Mouse (Mus musculus) heart, postnatal 0 days (tissue): ENCODE results near the gene Helz2. TPM values are rescaled to one million over a fixed set of nuclear protein-coding genes. Genes with fewer than 3 reads are reported as not detected.

Experiments
- ATAC-seq: fragments of 200-750 bp; cut with Nextera tagmentation; 2 replicates; pipeline ENCODE4 v1.8.0; 2017; ENCODE audit warnings: low read depth, moderate number of reproducible peaks, moderate library complexity; ENCODE audit not compliant: insufficient read depth
- DNase-seq: peaks from one replicate; pipeline ENCODE4 v3.0.0-alpha.2; 2016; ENCODE audit warnings: low spot score
- H3K27ac ChIP-seq: fragments of 300-500 bp; sonication (generic); 2 replicates; pipeline ENCODE4 v1.5.1; 2014; ENCODE audit warnings: low read depth, mild to moderate bottlenecking
- H3K27me3 ChIP-seq: fragments of 300-500 bp; sonication (generic); 2 replicates; pipeline ENCODE4 v1.6.1; 2014; ENCODE audit warnings: low read length, mixed read lengths; ENCODE audit not compliant: control insufficient read depth, insufficient read depth
- H3K36me3 ChIP-seq: fragments of 300-500 bp; sonication (generic); replicated peaks from 2 replicates; pipeline ENCODE4 v1.6.1; 2014; ENCODE audit warnings: low read length, mixed read lengths; ENCODE audit not compliant: control insufficient read depth, insufficient read depth
- H3K4me1 ChIP-seq: fragments of 300-500 bp; sonication (generic); 2 replicates; pipeline ENCODE4 v1.6.1; 2014; ENCODE audit warnings: antibody characterized with exemption; ENCODE audit not compliant: control insufficient read depth, insufficient read depth
- H3K4me2 ChIP-seq: fragments of 300-500 bp; sonication (generic); 2 replicates; pipeline ENCODE4 v1.6.1; 2014; ENCODE audit warnings: low read depth, mild to moderate bottlenecking, low read length, moderate library complexity
- H3K4me3 ChIP-seq: fragments of 300-500 bp; sonication (generic); 2 replicates; pipeline ENCODE4 v1.5.1; 2014; ENCODE audit warnings: low read depth, low read length
- H3K9ac ChIP-seq: fragments of 300-500 bp; sonication (generic); replicated peaks from 2 replicates; pipeline ENCODE4 v1.6.1; 2014; ENCODE audit warnings: low read depth, low read length, mixed read lengths
- H3K9me3 ChIP-seq: fragments of 300-500 bp; sonication (generic); replicated peaks from 2 replicates; pipeline ENCODE4 v1.6.1; 2016; ENCODE audit warnings: low read length; ENCODE audit not compliant: control insufficient read depth
- CTCF ChIP-seq: IDR thresholded peaks from 2 replicates; pipeline ENCODE4 v1.5.1; 2016; ENCODE audit warnings: antibody characterized with exemption, control low read depth, low read depth
- EP300 ChIP-seq: IDR thresholded peaks from 2 replicates; pipeline ENCODE4 v1.6.1; 2016; ENCODE audit warnings: antibody characterized with exemption, low read depth
- WGBS: fragments of 180-500 bp; shearing (Covaris S2); extraction: QIAGEN DNeasy Blood & Tissue Kit; methylation state at CpG from one replicate; pipeline ENCODE4 v1.1.7; 2014; 5-methylcytosine and 5-hydroxymethylcytosine counted together
- polyA plus RNA-seq: library from polyadenylated mRNA; unstranded; fragments of >200 nt; fragmentation: Nextera tagmentation; extraction: Ambion mirVana; gene quantifications from 2 replicates; pipeline ENCODE4 v1.2.1, GENCODE M21; 2015
- total RNA-seq: library from RNA; depleted of rRNA; stranded (reverse); fragments of >200 nt; gene quantifications from 2 replicates; pipeline ENCODE4 v1.2.3, GENCODE M21; 2014; ENCODE audit warnings: low replicate concordance

Helz2 gene
- total and polyA plus RNA-seq, 2 experiments from 2014 or later = 0.90 to 19.4 TPM

DNA sequence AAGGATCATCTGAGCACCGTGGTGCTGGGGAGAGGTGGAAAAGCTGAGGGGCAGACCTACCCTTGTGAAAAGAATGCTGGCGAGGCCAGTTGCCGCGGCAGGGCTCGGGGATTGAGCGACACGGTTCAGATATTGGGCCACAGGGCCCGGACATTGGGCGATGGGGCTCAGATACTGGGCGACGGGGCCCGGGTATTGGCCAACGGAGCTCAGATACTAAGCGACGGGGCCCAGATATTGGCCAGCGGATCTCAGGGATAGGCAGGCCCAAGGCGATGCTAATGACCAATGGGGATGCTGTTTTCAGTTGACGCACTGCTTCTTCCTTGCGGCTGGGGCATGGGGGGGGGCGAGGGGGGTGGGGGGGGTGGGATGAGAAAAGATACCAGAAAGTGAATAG is 10.7 kb downstream of the Helz2 start:
- TF ChIP-seq CTCF (no peak), EP300 (no peak)
- DNase-seq (no peak), ATAC-seq (no peak)
- 79% methylated on average over 20 of the region's 20 CpGs for whole genome bisulfite sequencing
- H3K36me3 ChIP-seq = peaks cover 57% of the 10 kb centered on the region
- no peaks in the 10 kb centered on the region for H3K9me3 ChIP-seq
- H3K9ac ChIP-seq = no peak overlapping the region
- no peak overlapping the region for H3K27ac ChIP-seq
- no peak overlapping the region for H3K4me3 ChIP-seq
- H3K4me2 ChIP-seq = no peak overlapping the region
- no peaks in the 10 kb centered on the region for H3K4me1 ChIP-seq
- no peaks in the 10 kb centered on the region for H3K27me3 ChIP-seq

DNA sequence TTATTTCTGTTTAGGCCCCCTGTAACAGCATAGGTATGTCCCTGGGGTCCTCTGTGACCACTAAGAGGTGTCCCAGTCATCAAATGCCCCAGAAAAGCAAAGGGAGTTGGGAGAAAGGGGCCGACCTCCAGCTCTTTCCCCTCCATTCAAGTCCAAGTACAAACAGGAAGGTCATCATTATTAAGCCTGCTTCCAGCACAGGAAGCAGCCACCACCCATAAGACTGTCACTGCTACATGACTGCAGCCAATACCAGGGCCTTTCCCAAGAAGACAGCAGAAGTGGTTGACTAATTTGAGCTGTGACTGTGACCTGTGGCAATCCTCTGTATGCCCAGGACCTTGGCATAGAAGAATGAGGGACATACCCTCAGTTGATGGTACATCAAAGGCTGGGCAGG is 13.5 kb downstream of the Helz2 start:
- DNase-seq = no peak
- Histone ChIP-seq H3K27ac (no peak overlapping the region), H3K4me3 (no peak overlapping the region)

DNA sequence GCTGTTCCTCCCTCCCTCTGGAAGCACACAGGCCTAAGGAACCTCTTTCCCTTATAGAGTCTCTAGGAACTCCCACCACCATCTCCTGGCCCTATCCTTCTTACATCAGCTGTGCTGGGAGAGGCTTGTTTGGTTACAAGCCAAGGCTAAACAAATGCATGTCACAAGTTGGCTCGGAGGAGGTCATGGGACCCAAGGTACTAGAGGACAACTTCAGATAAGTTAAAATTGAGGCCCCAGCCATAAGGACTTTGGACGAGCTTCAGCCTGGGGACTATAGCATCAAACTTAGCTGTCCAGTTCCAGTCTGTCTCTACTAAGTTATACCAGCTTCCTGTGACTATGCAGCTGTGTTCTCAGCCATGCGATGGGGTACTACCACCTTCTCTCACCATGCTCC is 14.7 kb downstream of the Helz2 start:
- H3K4me2 ChIP-seq = no peak overlapping the region
- DNase-seq (no peak), ATAC-seq (no peak)
- H3K27me3 ChIP-seq = no peaks in the 10 kb centered on the region
- H3K27ac ChIP-seq = no peak overlapping the region
- no peaks in the 10 kb centered on the region for H3K4me1 ChIP-seq
- H3K9me3 ChIP-seq = no peaks in the 10 kb centered on the region
- peaks cover 38% of the 10 kb centered on the region for H3K36me3 ChIP-seq
- TF ChIP-seq EP300 = no peak
- no peak for TF ChIP-seq CTCF
- 59% methylated on average over 3 of the region's 3 CpGs for WGBS
- no peak overlapping the region for H3K4me3 ChIP-seq
- no peak overlapping the region for H3K9ac ChIP-seq

More for the DNA sequence above, 13.5 kb downstream of the Helz2 start:
- no peaks in the 10 kb centered on the region for H3K9me3 ChIP-seq
- H3K27me3 ChIP-seq = no peaks in the 10 kb centered on the region
- 0 out of 2 replicates have a peak, but pooled peaks have one; percentile 30 for ATAC-seq
- no peaks in the 10 kb centered on the region for H3K4me1 ChIP-seq
- TF ChIP-seq CTCF = no peak
- TF ChIP-seq EP300 = no peak
- no peak overlapping the region for H3K9ac ChIP-seq
- WGBS = 60% methylated on average over 1 of the region's 1 CpGs
- peaks cover 41% of the 10 kb centered on the region for H3K36me3 ChIP-seq
- H3K4me2 ChIP-seq = no peak overlapping the region

GRCm38 (mm10) chr2:181224994-181225393 is 16.8 kb downstream of the Helz2 start:
- H3K27ac ChIP-seq = no peak overlapping the region
- DNase-seq (no peak), ATAC-seq (no peak)
- WGBS = 65% methylated on average over 2 of the region's 2 CpGs
- H3K4me3 ChIP-seq = no peak overlapping the region
- 0 out of 2 replicates have a peak, but pooled peaks cover 3% of the 10 kb centered on the region for H3K4me1 ChIP-seq
- peaks cover 24% of the 10 kb centered on the region; the same call in 1 of the 2 replicates for H3K36me3 ChIP-seq
- H3K4me2 ChIP-seq = no peak overlapping the region
- 0 out of 2 replicates have a peak, but pooled peaks cover 4% of the 10 kb centered on the region for H3K27me3 ChIP-seq
- TF ChIP-seq CTCF (no peak), EP300 (no peak)
- no peak overlapping the region for H3K9ac ChIP-seq
- H3K9me3 ChIP-seq = no peaks in the 10 kb centered on the region

GRCm38 (mm10) chr2:181220361-181220760 is 21.5 kb downstream of the Helz2 start:
- peak overlapping the region; percentile 16 for H3K4me3 ChIP-seq
- DNase-seq (no peak), ATAC-seq (no peak)
- no peaks in the 10 kb centered on the region for H3K9me3 ChIP-seq
- 0 out of 2 replicates have a peak, but pooled peaks cover 4% of the 10 kb centered on the region for H3K4me1 ChIP-seq
- H3K4me2 ChIP-seq = peak overlapping the region; percentile 54
- no peak overlapping the region for H3K9ac ChIP-seq
- H3K27ac ChIP-seq = no peak overlapping the region
- TF ChIP-seq EP300 (no peak), CTCF (no peak)
- 64% methylated on average over 2 of the region's 2 CpGs for WGBS
- H3K27me3 ChIP-seq = 0 out of 2 replicates have a peak, but pooled peaks cover 4% of the 10 kb centered on the region
- no peaks in the 10 kb centered on the region for H3K36me3 ChIP-seq

GRCm38 (mm10) chr2:181219538-181220216 is 22.1 kb downstream of the Helz2 start, which contains the start of gene Fndc11:
Gene Fndc11 (plus strand): TSS chr2:181220013.
- Histone ChIP-seq H3K36me3 (no peaks in the 10 kb centered on the region), H3K9ac (no peak within 1 kb of the TSS), H3K4me2 (peak within 1 kb of the TSS; percentile 54), H3K4me3 (peak within 1 kb of the TSS; percentile 16), H3K9me3 (no peaks in the 10 kb centered on the region), H3K27ac (0 out of 2 replicates have a peak within 1 kb of the TSS, but pooled peaks have one; percentile 5), H3K27me3 (0 out of 2 replicates have a peak, but pooled peaks cover 4% of the 10 kb centered on the region), H3K4me1 (0 out of 2 replicates have a peak, but pooled peaks cover 4% of the 10 kb centered on the region)
- ATAC-seq (peak; percentile 82), DNase-seq (peak; percentile 57)
- 3% methylated on average over 25 of the region's 25 CpGs for WGBS
- TF ChIP-seq CTCF = peak; percentile 16; the same call in 1 of the 2 replicates
- no peak for TF ChIP-seq EP300
